Mouse (Mus musculus): Measurements from ENCODE around the gene Nav2. TPM values are rescaled to one million over a fixed set of nuclear protein-coding genes. Genes with fewer than 3 reads are reported as not detected.

Gene Nav2
- total and polyA plus RNA-seq, 2 experiments from 2014 or later = 16.3 to 44.0 TPM

DNA sequence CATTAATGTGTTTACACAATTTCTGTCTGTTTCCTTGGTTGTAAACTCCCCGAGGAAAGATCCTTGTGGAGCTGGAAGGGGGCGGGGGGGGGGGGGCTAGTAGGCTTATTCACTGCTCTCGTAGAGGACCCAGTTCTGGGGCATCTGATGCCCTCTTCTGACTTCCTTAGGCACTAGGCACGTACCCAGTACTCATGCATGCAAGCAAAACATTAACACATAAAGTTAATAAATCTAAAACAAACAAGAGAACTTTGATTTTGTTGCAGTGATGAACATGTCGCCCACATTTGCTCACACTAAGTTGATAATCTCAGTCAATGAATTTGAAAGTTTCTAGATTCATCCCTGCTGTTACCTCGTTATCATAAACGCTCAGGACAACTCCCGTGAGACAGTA is 325.8 kb downstream of the Nav2 start:
- no peaks in the 10 kb centered on the region for H3K27me3 ChIP-seq (ENCODE audit: insufficient read depth, low read length)
- no peaks in the 10 kb centered on the region for H3K9me3 ChIP-seq (ENCODE audit: low read length)
- no peak overlapping the region for H3K9ac ChIP-seq
- no peak for DNase-seq
- ATAC-seq = no peak
- WGBS = 79% methylated on average over 8 of the region's 8 CpGs
- no peak overlapping the region for H3K4me2 ChIP-seq (ENCODE audit: low read depth)
- H3K27ac ChIP-seq (ENCODE audit: low read depth, low read length) = no peak overlapping the region
- TF ChIP-seq CTCF (IDR thresholded peaks at IDR 0.05; ENCODE audit: low read depth) = no peak
- H3K4me3 ChIP-seq (ENCODE audit: low read depth, low read length) = no peak overlapping the region
- H3K36me3 ChIP-seq (ENCODE audit: insufficient read depth) = no peaks in the 10 kb centered on the region
- H3K4me1 ChIP-seq (ENCODE audit: insufficient read depth) = no peaks in the 10 kb centered on the region

DNA sequence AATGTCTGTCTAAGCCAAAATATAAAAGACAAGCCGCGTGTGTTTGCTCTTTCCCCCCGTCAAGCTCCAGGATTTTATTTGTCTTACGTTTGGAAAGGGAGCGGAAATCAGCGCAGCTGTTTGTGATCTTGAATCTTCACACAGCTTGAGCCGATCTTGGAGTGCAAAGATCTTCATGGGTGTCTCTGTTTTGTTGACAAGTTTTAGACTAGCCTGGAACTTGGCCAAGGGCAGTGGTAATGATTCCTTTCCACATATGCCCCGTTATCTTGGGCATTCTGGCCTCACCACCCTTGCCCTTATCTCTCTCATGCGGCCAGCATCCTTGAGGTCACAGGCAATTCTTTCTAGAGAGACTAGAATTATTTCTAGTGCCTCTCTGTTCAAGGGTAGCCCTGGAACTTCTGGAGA is 326.8 kb downstream of the Nav2 start:
- Histone ChIP-seq H3K4me3 (ENCODE audit: low read depth, low read length) (no peak overlapping the region), H3K4me1 (ENCODE audit: insufficient read depth) (no peaks in the 10 kb centered on the region), H3K9me3 (ENCODE audit: low read length) (no peaks in the 10 kb centered on the region), H3K27me3 (ENCODE audit: insufficient read depth, low read length) (no peaks in the 10 kb centered on the region), H3K4me2 (ENCODE audit: low read depth) (no peak overlapping the region), H3K9ac (no peak overlapping the region), H3K36me3 (ENCODE audit: insufficient read depth) (no peaks in the 10 kb centered on the region), H3K27ac (ENCODE audit: low read depth, low read length) (no peak overlapping the region)
- DNase-seq (no peak), ATAC-seq (no peak)
- no peak for TF ChIP-seq CTCF (IDR thresholded peaks at IDR 0.05; ENCODE audit: low read depth)
- 59% methylated on average over 9 of the region's 9 CpGs for WGBS

- no peak for TF ChIP-seq CTCF (IDR thresholded peaks at IDR 0.05; ENCODE audit: low read depth)
- no peaks in the 10 kb centered on the region for H3K36me3 ChIP-seq (ENCODE audit: insufficient read depth)
- ATAC-seq (no peak), DNase-seq (no peak)
- H3K9me3 ChIP-seq (ENCODE audit: low read length) = no peaks in the 10 kb centered on the region
- no peak overlapping the region for H3K27ac ChIP-seq (ENCODE audit: low read depth, low read length)
- no peak overlapping the region for H3K4me3 ChIP-seq (ENCODE audit: low read depth, low read length)
- 74% methylated on average over 3 of the region's 3 CpGs for WGBS
- no peak overlapping the region for H3K9ac ChIP-seq
- H3K27me3 ChIP-seq (ENCODE audit: insufficient read depth, low read length) = no peaks in the 10 kb centered on the region
- H3K4me2 ChIP-seq (ENCODE audit: low read depth) = no peak overlapping the region
- no peaks in the 10 kb centered on the region for H3K4me1 ChIP-seq (ENCODE audit: insufficient read depth)
Observed at GRCm38 (mm10) chr7:49235821-49236220, 327.3 kb downstream of the Nav2 start.

DNA sequence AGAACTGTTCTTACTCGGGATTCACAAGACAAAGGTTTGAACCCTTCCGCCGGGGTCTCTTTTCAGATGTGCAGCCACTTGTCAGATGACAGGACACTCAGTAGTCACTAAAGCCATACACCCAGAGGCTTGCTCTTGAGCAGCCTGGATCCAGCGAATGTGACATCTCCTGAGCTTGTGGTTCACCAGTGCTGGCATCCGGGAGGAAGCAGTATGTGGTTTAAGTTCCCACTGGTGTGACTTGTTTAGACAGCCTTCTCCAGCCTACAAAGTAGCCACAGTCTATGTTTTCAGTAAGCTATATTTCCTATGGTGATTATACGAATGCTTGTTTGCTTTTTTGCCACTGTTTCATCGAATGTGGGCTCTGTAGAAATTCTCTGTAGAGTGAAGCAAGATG is 331.9 kb downstream of the Nav2 start:
- H3K36me3 ChIP-seq (ENCODE audit: insufficient read depth) = no peaks in the 10 kb centered on the region
- H3K9ac ChIP-seq = no peak overlapping the region
- no peak overlapping the region for H3K27ac ChIP-seq (ENCODE audit: low read depth, low read length)
- no peak overlapping the region for H3K4me2 ChIP-seq (ENCODE audit: low read depth)
- no peak for DNase-seq
- H3K9me3 ChIP-seq (ENCODE audit: low read length) = no peaks in the 10 kb centered on the region
- no peak for TF ChIP-seq CTCF (IDR thresholded peaks at IDR 0.05; ENCODE audit: low read depth)
- H3K27me3 ChIP-seq (ENCODE audit: insufficient read depth, low read length) = no peaks in the 10 kb centered on the region
- no peak for ATAC-seq
- H3K4me1 ChIP-seq (ENCODE audit: insufficient read depth) = peaks cover 3% of the 10 kb centered on the region; the same call in 1 of the 2 replicates
- WGBS = 87% methylated on average over 7 of the region's 7 CpGs
- H3K4me3 ChIP-seq (ENCODE audit: low read depth, low read length) = no peak overlapping the region

- no peak overlapping the region for H3K4me2 ChIP-seq (ENCODE audit: low read depth)
- H3K4me3 ChIP-seq (ENCODE audit: low read depth, low read length) = no peak overlapping the region
- H3K36me3 ChIP-seq (ENCODE audit: insufficient read depth) = no peaks in the 10 kb centered on the region
- H3K27ac ChIP-seq (ENCODE audit: low read depth, low read length) = no peak overlapping the region
- no peaks in the 10 kb centered on the region for H3K27me3 ChIP-seq (ENCODE audit: insufficient read depth, low read length)
- peaks cover 4% of the 10 kb centered on the region; the same call in 1 of the 2 replicates for H3K4me1 ChIP-seq (ENCODE audit: insufficient read depth)
- TF ChIP-seq CTCF (IDR thresholded peaks at IDR 0.05; ENCODE audit: low read depth) = no peak
- DNase-seq (no peak), ATAC-seq (no peak)
- H3K9me3 ChIP-seq (ENCODE audit: low read length) = no peaks in the 10 kb centered on the region
- WGBS = 56% methylated on average over 3 of the region's 3 CpGs
- no peak overlapping the region for H3K9ac ChIP-seq
Observed at GRCm38 (mm10) chr7:49241229-49241751, 332.8 kb downstream of the Nav2 start.

DNA sequence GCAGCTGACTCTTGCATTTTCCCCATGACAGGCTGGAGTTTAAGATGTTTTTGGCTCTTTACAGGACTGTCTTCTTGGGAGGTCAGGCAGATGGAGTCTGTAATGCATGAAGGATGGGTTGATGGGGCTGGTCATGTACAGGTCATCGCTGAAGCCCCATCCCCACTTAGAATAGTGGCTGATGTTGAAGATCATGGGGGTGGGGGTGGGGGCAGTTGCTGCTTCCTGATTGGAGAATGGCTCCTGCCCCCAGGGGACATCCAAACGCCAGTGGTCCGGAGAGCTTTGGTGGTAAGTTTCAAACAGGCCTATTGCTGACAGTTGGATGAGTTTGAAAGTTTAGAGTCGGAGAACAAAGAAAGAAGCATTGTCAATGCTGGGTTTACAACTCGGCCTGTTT is 333.7 kb downstream of the Nav2 start:
- no peak overlapping the region for H3K4me3 ChIP-seq (ENCODE audit: low read depth, low read length)
- no peak for ATAC-seq
- no peaks in the 10 kb centered on the region for H3K9me3 ChIP-seq (ENCODE audit: low read length)
- H3K27ac ChIP-seq (ENCODE audit: low read depth, low read length) = no peak overlapping the region
- 65% methylated on average over 5 of the region's 5 CpGs for WGBS
- no peaks in the 10 kb centered on the region for H3K27me3 ChIP-seq (ENCODE audit: insufficient read depth, low read length)
- H3K4me1 ChIP-seq (ENCODE audit: insufficient read depth) = peaks cover 4% of the 10 kb centered on the region; the same call in 1 of the 2 replicates
- no peak overlapping the region for H3K4me2 ChIP-seq (ENCODE audit: low read depth)
- H3K9ac ChIP-seq = no peak overlapping the region
- no peaks in the 10 kb centered on the region for H3K36me3 ChIP-seq (ENCODE audit: insufficient read depth)
- DNase-seq = no peak
- no peak for TF ChIP-seq CTCF (IDR thresholded peaks at IDR 0.05; ENCODE audit: low read depth)

- ATAC-seq (no peak), DNase-seq (no peak)
- Histone ChIP-seq H3K4me3 (ENCODE audit: low read depth, low read length) (no peak overlapping the region), H3K27me3 (ENCODE audit: insufficient read depth, low read length) (no peaks in the 10 kb centered on the region), H3K9me3 (ENCODE audit: low read length) (no peaks in the 10 kb centered on the region), H3K4me1 (ENCODE audit: insufficient read depth) (peaks cover 8% of the 10 kb centered on the region; the same call in 1 of the 2 replicates), H3K9ac (no peak overlapping the region), H3K27ac (ENCODE audit: low read depth, low read length) (no peak overlapping the region), H3K4me2 (ENCODE audit: low read depth) (no peak overlapping the region), H3K36me3 (ENCODE audit: insufficient read depth) (no peaks in the 10 kb centered on the region)
- WGBS = 87% methylated on average over 4 of the region's 4 CpGs
- TF ChIP-seq CTCF (IDR thresholded peaks at IDR 0.05; ENCODE audit: low read depth) = no peak
Observed at GRCm38 (mm10) chr7:49243079-49243478, 334.6 kb downstream of the Nav2 start.
